8 mouse cellular contexts compared by ENCODE assay signal in the genomic region with DNA sequence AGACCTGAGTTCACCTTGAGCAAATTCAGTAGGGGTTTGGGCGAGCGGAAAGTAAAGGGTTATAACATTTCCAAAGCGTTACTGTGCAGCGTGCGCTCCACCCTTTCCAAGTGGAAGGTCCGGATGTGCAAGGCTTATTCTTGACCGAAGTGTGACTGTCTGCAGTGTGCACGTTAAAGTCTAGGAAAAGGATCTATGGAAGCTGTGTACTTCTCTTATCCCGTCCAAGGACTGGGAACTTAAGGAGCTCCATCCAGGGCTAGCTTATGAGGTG. TPM values are rescaled to one million over a fixed set of nuclear protein-coding genes. Genes with fewer than 3 reads are reported as not detected.
DNase-seq lines count a peak whose midpoint lies in the region; ATAC-seq and TF ChIP-seq lines count a peak whose summit lies in the region.

No protein-coding gene starts in this region.

- H3K9ac ChIP-seq in heart, embryonic 13.5 days = peak overlapping the region; percentile 89
- peak overlapping the region; percentile 82 for H3K9ac ChIP-seq in ES-Bruce4 (ENCODE audit: low read depth, poor library complexity, severe bottlenecking)
- H3K9ac ChIP-seq in forebrain, embryonic 13.5 days = peak overlapping the region; percentile 87
- peak overlapping the region; percentile 86 for H3K9ac ChIP-seq in liver, embryonic 16.5 days (ENCODE audit: low read depth, low read length)

- TF ChIP-seq EP300 in ES-Bruce4 (IDR thresholded peaks at IDR 0.05; ENCODE audit: insufficient read depth, low read depth, low read length) = no peak

- WGBS in heart, embryonic 13.5 days = under 1% methylated on average over 9 of the region's 9 CpGs
- WGBS in forebrain, embryonic 13.5 days = under 1% methylated on average over 9 of the region's 9 CpGs
- 0% methylated on average over 9 of the region's 9 CpGs for WGBS in liver, embryonic 16.5 days (ENCODE audit: insufficient replicate concordance)

- peaks cover 33% of the 10 kb centered on the region for H3K4me1 ChIP-seq in heart, embryonic 13.5 days
- no peaks in the 10 kb centered on the region for H3K4me1 ChIP-seq in ES-Bruce4 (ENCODE audit: control insufficient read depth, insufficient read depth, low read length)
- peaks cover 30% of the 10 kb centered on the region for H3K4me1 ChIP-seq in forebrain, embryonic 13.5 days
- peaks cover 16% of the 10 kb centered on the region for H3K4me1 ChIP-seq in liver, embryonic 16.5 days (ENCODE audit: control insufficient read depth, low read depth, low read length)

- TF ChIP-seq POLR2A in ES-Bruce4 (IDR thresholded peaks at IDR 0.05; ENCODE audit: insufficient read depth, low read length) = no peak

- H3K9me3 ChIP-seq in heart, embryonic 13.5 days = no peaks in the 10 kb centered on the region
- peaks cover 42% of the 10 kb centered on the region for H3K9me3 ChIP-seq in ES-Bruce4 (replicated peaks; ENCODE audit: control insufficient read depth, insufficient read depth, low read length, poor library complexity, severe bottlenecking)
- no peaks in the 10 kb centered on the region for H3K9me3 ChIP-seq in forebrain, embryonic 13.5 days (replicated peaks)
- no peaks in the 10 kb centered on the region for H3K9me3 ChIP-seq in liver, embryonic 16.5 days (replicated peaks; ENCODE audit: control insufficient read depth, low read length)

- no peaks in the 10 kb centered on the region for H3K27me3 ChIP-seq in heart, embryonic 13.5 days (replicated peaks)
- H3K27me3 ChIP-seq in ES-Bruce4 (ENCODE audit: control insufficient read depth, insufficient read depth, low read length, poor library complexity, severe bottlenecking) = no peaks in the 10 kb centered on the region
- no peaks in the 10 kb centered on the region for H3K27me3 ChIP-seq in forebrain, embryonic 13.5 days
- H3K27me3 ChIP-seq in liver, embryonic 16.5 days (ENCODE audit: control insufficient read depth, insufficient read depth, low read depth, low read length) = no peaks in the 10 kb centered on the region

- H3K36me3 ChIP-seq in heart, embryonic 13.5 days = peaks cover 38% of the 10 kb centered on the region
- H3K36me3 ChIP-seq in ES-Bruce4 (ENCODE audit: control insufficient read depth, insufficient read depth, low read length, poor library complexity, severe bottlenecking) = peaks cover 43% of the 10 kb centered on the region
- H3K36me3 ChIP-seq in forebrain, embryonic 13.5 days (ENCODE audit: poor library complexity, severe bottlenecking) = peaks cover 28% of the 10 kb centered on the region
- peaks cover 25% of the 10 kb centered on the region for H3K36me3 ChIP-seq in liver, embryonic 16.5 days (ENCODE audit: control insufficient read depth, insufficient read depth)

- H3K4me2 ChIP-seq in heart, embryonic 13.5 days = peak overlapping the region; percentile 75
- H3K4me2 ChIP-seq in forebrain, embryonic 13.5 days = peak overlapping the region; percentile 67
- H3K4me2 ChIP-seq in liver, embryonic 16.5 days (ENCODE audit: low read depth, low read length) = peak overlapping the region; percentile 79

- peak overlapping the region; percentile 70 for H3K4me3 ChIP-seq in heart, embryonic 13.5 days
- H3K4me3 ChIP-seq in ES-Bruce4 (ENCODE audit: low read depth, low read length) = peak overlapping the region; percentile 80
- H3K4me3 ChIP-seq in forebrain, embryonic 13.5 days = peak overlapping the region; percentile 70
- H3K4me3 ChIP-seq in liver, embryonic 16.5 days (ENCODE audit: low read depth, low read length) = peak overlapping the region; percentile 86

- TF ChIP-seq CTCF in ES-Bruce4 (IDR thresholded peaks at IDR 0.05; ENCODE audit: low read depth, low read length) = no peak

- no peak for DNase-seq in heart, adult 9 months (ENCODE audit: low spot score in 2 of 2)
- no peak for DNase-seq in left cerebral cortex, adult 18-20 months (ENCODE audit: low spot score in 2 of 2)
- DNase-seq in right cerebral cortex, adult 18-20 months = no peak
- DNase-seq in urinary bladder, adult 2 months (ENCODE audit: low spot score) = no peak

- peak overlapping the region; percentile 94 for H3K27ac ChIP-seq in heart, embryonic 13.5 days (replicated peaks)
- peak overlapping the region; percentile 51 for H3K27ac ChIP-seq in ES-Bruce4 (ENCODE audit: insufficient read depth, low read length)
- peak overlapping the region; percentile 84 for H3K27ac ChIP-seq in forebrain, embryonic 13.5 days
- H3K27ac ChIP-seq in liver, embryonic 16.5 days (ENCODE audit: low read length) = peak overlapping the region; percentile 90

- peak; percentile 5; the same call in 1 of the 2 replicates for ATAC-seq in heart, embryonic 13.5 days (ENCODE audit: extremely low read depth, insufficient number of reproducible peaks, low FRiP score, low TSS enrichment)
- ATAC-seq in forebrain, embryonic 13.5 days = no peak; the same call in 1 of the 2 replicates
- ATAC-seq in liver, embryonic 16.5 days (ENCODE audit: low read depth) = peak; percentile 0; the same call in 1 of the 2 replicates

RNA-seq across cellular contexts. Expression of a gene that starts 0.9 kb away (rescaled TPM):
- 113 and 127 TPM in 2 replicates for polyA plus RNA-seq in heart, embryonic 13.5 days (2015; fragmentation: Nextera tagmentation; extraction: Ambion mirVana)
- 127 and 130 TPM in 2 replicates for polyA plus RNA-seq in ES-Bruce4 (2011; ENCODE audit: insufficient read depth, insufficient read length, low read depth, missing spikeins)
- 188 and 199 TPM in 2 replicates for polyA plus RNA-seq in forebrain, embryonic 13.5 days (2015; fragmentation: Nextera tagmentation; extraction: Ambion mirVana)
- 77.7 and 87.6 TPM in 2 replicates for polyA plus RNA-seq in liver, embryonic 16.5 days (2015; fragmentation: Nextera tagmentation; extraction: Ambion mirVana)
- 10 to 100 TPM; 24.5 to 26.9 TPM for total RNA-seq in left cerebral cortex, adult 18-20 months (2021)
- polyA plus RNA-seq in urinary bladder, adult 2 months (2012; rRNA removed) = 17.9 and 22.2 TPM in 2 replicates
